Mouse (Mus musculus): ENCODE measurements around the gene Rasgef1c. TPM values are rescaled to one million over a fixed set of nuclear protein-coding genes. Genes with fewer than 3 reads are reported as not detected.

The Rasgef1c gene
- polyA plus RNA-seq, 1 experiment from 2014 or later: not detected

DNA sequence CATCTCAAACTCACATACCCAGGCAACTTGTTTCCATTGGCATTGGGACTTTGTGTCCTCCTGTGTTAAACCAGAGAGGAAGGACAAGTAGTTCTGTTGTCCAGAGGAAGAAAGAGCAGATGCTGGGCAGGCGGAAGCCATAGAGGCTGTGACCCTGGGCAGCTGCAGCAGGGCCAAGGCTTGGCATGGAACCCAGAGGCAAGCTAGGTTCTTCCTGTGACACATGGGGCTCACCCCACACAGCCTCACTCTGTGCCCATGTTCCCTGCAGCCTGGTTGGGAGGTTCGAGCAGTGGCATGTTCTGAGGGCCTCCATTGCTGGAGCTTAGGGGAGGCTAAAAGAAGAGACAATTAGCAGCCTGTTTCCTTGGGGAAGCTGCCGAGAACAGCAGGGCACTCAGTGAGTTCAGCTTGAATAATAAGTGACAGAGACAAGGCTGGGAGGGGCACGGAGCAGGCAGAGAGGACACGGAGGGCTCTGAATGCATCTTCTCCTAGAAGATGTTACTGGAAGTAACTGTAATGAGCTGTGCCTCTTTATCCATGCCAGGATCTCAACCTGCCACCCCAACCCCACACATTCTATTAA is 29.5 kb downstream of the Rasgef1c start:
- Histone ChIP-seq H3K4me1 (ENCODE audit: insufficient read depth, low read depth, low read length) (peaks cover 7% of the 10 kb centered on the region; the same call in 1 of the 2 replicates), H3K9ac (replicated peaks; ENCODE audit: low read depth) (no peak overlapping the region), H3K4me3 (ENCODE audit: low read depth, low read length) (no peak overlapping the region), H3K27ac (ENCODE audit: low read length) (no peak overlapping the region), H3K27me3 (replicated peaks; ENCODE audit: insufficient read depth, low read length) (no peaks in the 10 kb centered on the region), H3K4me2 (replicated peaks; ENCODE audit: low read depth, low read length) (no peak overlapping the region), H3K9me3 (ENCODE audit: low read length) (no peaks in the 10 kb centered on the region), H3K36me3 (ENCODE audit: insufficient read depth, low read length) (no peaks in the 10 kb centered on the region)
- peak; percentile 41 for ATAC-seq
- no peak for TF ChIP-seq CTCF (IDR thresholded peaks at IDR 0.05)
- 45% methylated on average over 5 of the region's 5 CpGs for WGBS
- no peak for DNase-seq (ENCODE audit: low spot score)

DNA sequence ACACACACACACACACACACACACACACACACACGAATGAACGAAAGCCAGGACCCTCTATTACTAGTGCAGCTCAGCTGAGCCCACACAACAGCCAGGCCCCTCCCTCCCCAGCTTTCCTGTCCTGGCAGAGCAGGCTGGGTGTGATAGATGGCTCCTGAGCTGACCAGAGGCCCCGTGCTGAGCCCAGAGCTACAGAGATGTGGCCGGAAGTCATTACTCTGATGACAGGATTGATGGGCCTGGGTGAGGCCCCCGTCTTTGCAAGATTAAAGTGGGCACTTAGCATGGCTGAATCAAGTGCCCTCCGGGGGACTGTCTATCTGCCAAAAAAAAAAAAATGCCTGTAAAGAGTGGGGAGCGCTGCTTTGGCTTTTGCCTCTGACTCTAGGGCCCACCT is 30.2 kb downstream of the Rasgef1c start:
- no peaks in the 10 kb centered on the region for H3K9me3 ChIP-seq (ENCODE audit: low read length)
- no peaks in the 10 kb centered on the region for H3K36me3 ChIP-seq (ENCODE audit: insufficient read depth, low read length)
- H3K9ac ChIP-seq (replicated peaks; ENCODE audit: low read depth): no peak overlapping the region
- peaks cover 7% of the 10 kb centered on the region; the same call in 1 of the 2 replicates for H3K4me1 ChIP-seq (ENCODE audit: insufficient read depth, low read depth, low read length)
- TF ChIP-seq EP300 (IDR thresholded peaks at IDR 0.05): no peak
- no peak for TF ChIP-seq CTCF (IDR thresholded peaks at IDR 0.05)
- H3K4me3 ChIP-seq (ENCODE audit: low read depth, low read length): no peak overlapping the region
- H3K27me3 ChIP-seq (replicated peaks; ENCODE audit: insufficient read depth, low read length): no peaks in the 10 kb centered on the region
- H3K4me2 ChIP-seq (replicated peaks; ENCODE audit: low read depth, low read length): no peak overlapping the region
- no peak overlapping the region for H3K27ac ChIP-seq (ENCODE audit: low read length)
- 6% methylated on average over 7 of the region's 7 CpGs for WGBS
- DNase-seq (ENCODE audit: low spot score): peak; percentile 14
- ATAC-seq: peak; percentile 53

DNA sequence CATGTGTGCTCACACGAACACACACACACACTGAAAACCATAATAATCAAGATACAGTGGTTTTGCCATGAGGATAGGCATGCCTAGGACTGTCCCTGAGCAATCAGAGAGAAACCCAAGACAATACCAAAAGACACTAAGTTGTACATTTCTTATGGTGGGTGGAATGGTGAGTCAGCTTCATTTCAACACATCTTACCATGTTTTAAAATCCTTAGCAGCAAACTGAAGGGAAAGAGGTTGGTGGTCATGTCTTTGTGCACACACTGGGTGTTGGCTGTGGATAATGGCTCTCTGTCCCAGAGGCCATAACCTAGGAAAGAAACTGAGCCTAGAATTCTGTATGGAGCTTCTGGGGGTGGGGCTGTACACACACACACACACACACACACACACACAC is 32.2 kb downstream of the Rasgef1c start:
- Histone ChIP-seq H3K9me3 (ENCODE audit: low read length) (no peaks in the 10 kb centered on the region), H3K9ac (replicated peaks; ENCODE audit: low read depth) (no peak overlapping the region), H3K27me3 (replicated peaks; ENCODE audit: insufficient read depth, low read length) (no peaks in the 10 kb centered on the region), H3K4me2 (replicated peaks; ENCODE audit: low read depth, low read length) (no peak overlapping the region), H3K4me3 (ENCODE audit: low read depth, low read length) (no peak overlapping the region), H3K36me3 (ENCODE audit: insufficient read depth, low read length) (no peaks in the 10 kb centered on the region), H3K4me1 (ENCODE audit: insufficient read depth, low read depth, low read length) (peaks cover 7% of the 10 kb centered on the region; the same call in 1 of the 2 replicates), H3K27ac (ENCODE audit: low read length) (no peak overlapping the region)
- ATAC-seq (no peak), DNase-seq (ENCODE audit: low spot score) (peak; percentile 21)
- WGBS: 73% methylated on average over 1 of the region's 1 CpGs
- TF ChIP-seq CTCF (IDR thresholded peaks at IDR 0.05): no peak
- TF ChIP-seq EP300 (IDR thresholded peaks at IDR 0.05): no peak

DNA sequence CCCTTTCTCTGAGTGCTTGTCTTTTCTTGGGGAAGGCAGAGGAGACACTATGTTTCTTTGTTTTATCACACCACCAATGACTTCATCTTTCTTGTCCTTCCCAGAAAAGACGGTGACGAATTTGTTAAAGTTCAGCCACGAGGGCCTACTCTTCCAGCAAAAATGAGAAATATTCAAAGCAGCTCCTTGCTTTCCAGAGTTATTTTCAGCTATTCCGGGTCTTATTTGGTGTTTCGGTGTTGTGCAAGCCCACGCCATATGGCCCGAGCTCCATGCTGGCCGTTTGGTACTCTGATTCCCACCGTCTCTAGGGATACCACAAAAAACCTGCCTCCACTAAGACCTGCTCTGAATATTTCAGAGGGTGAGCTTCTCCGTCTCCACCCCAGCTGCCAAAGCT is 32.7 kb downstream of the Rasgef1c start:
- no peak overlapping the region for H3K27ac ChIP-seq (ENCODE audit: low read length)
- no peak overlapping the region for H3K4me2 ChIP-seq (replicated peaks; ENCODE audit: low read depth, low read length)
- no peaks in the 10 kb centered on the region for H3K9me3 ChIP-seq (ENCODE audit: low read length)
- DNase-seq (ENCODE audit: low spot score) (peak; percentile 75), ATAC-seq (peak; percentile 32; the same call in 1 of the 2 replicates)
- H3K36me3 ChIP-seq (ENCODE audit: insufficient read depth, low read length): no peaks in the 10 kb centered on the region
- no peak overlapping the region for H3K4me3 ChIP-seq (ENCODE audit: low read depth, low read length)
- no peak overlapping the region for H3K9ac ChIP-seq (replicated peaks; ENCODE audit: low read depth)
- H3K27me3 ChIP-seq (replicated peaks; ENCODE audit: insufficient read depth, low read length): no peaks in the 10 kb centered on the region
- peaks cover 7% of the 10 kb centered on the region; the same call in 1 of the 2 replicates for H3K4me1 ChIP-seq (ENCODE audit: insufficient read depth, low read depth, low read length)
- WGBS: 27% methylated on average over 10 of the region's 10 CpGs
- no peak for TF ChIP-seq CTCF (IDR thresholded peaks at IDR 0.05)
- peak; percentile 60 for TF ChIP-seq EP300 (IDR thresholded peaks at IDR 0.05)

DNA sequence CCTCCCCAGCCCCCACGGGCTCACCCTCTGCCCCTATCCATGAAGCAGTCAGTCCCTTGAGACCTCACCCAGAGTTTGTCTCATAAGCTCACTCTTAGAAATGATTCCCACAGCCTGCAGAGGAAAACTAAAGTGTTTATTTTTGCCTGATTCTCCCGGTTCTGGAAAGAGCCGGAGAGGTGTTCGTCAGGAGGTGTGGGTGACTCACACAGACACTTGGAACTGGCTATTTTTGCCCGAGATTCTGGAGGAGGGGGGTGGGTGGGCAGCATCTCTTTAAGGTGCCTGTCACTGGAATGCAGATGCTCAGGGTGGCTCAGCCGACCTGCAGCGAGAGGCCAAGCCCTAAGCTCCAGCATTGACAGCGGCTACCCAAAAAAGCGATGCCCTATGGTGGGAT is 34.8 kb downstream of the Rasgef1c start:
- Histone ChIP-seq H3K4me1 (ENCODE audit: insufficient read depth, low read depth, low read length) (0 out of 2 replicates have a peak, but pooled peaks cover 1% of the 10 kb centered on the region), H3K4me3 (ENCODE audit: low read depth, low read length) (no peak overlapping the region), H3K9me3 (ENCODE audit: low read length) (no peaks in the 10 kb centered on the region), H3K4me2 (replicated peaks; ENCODE audit: low read depth, low read length) (no peak overlapping the region), H3K27me3 (replicated peaks; ENCODE audit: insufficient read depth, low read length) (no peaks in the 10 kb centered on the region), H3K9ac (replicated peaks; ENCODE audit: low read depth) (no peak overlapping the region), H3K36me3 (ENCODE audit: insufficient read depth, low read length) (no peaks in the 10 kb centered on the region), H3K27ac (ENCODE audit: low read length) (no peak overlapping the region)
- ATAC-seq: no peak
- DNase-seq (ENCODE audit: low spot score): no peak
- TF ChIP-seq CTCF (IDR thresholded peaks at IDR 0.05): no peak
- no peak for TF ChIP-seq EP300 (IDR thresholded peaks at IDR 0.05)
- 38% methylated on average over 9 of the region's 9 CpGs for WGBS

DNA sequence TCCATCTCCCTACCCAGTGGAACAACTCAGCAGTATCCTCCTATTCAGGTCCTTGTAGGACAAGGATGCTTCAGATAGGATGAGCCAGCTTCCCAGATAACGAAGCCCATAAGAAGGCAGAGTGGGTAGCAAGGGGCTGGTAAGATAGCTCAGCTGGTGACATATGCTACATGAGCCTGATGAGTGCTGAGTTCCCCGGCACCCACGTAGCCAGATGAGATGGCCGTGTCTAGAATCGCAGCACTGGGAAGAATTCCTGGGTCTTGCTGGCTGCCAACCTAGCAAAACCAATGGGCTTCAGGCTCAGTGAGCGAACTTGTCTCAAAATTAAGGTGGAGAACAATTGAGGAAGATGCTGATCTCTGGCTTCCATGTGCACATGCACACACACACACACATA is 36.1 kb downstream of the Rasgef1c start:
- H3K4me1 ChIP-seq (ENCODE audit: insufficient read depth, low read depth, low read length): no peaks in the 10 kb centered on the region
- no peaks in the 10 kb centered on the region for H3K27me3 ChIP-seq (replicated peaks; ENCODE audit: insufficient read depth, low read length)
- no peak for TF ChIP-seq EP300 (IDR thresholded peaks at IDR 0.05)
- TF ChIP-seq CTCF (IDR thresholded peaks at IDR 0.05): no peak
- H3K9me3 ChIP-seq (ENCODE audit: low read length): no peaks in the 10 kb centered on the region
- H3K36me3 ChIP-seq (ENCODE audit: insufficient read depth, low read length): no peaks in the 10 kb centered on the region
- DNase-seq (ENCODE audit: low spot score) (no peak), ATAC-seq (no peak)
- H3K9ac ChIP-seq (replicated peaks; ENCODE audit: low read depth): no peak overlapping the region
- 96% methylated on average over 6 of the region's 6 CpGs for WGBS
- H3K4me3 ChIP-seq (ENCODE audit: low read depth, low read length): no peak overlapping the region
- H3K4me2 ChIP-seq (replicated peaks; ENCODE audit: low read depth, low read length): no peak overlapping the region
- H3K27ac ChIP-seq (ENCODE audit: low read length): no peak overlapping the region
